Mouse (Mus musculus) activated CD4-positive, CD25-positive, alpha-beta regulatory T cell, adult 4 months (primary cell): ENCODE results near the gene Grik5. TPM values are rescaled to one million over a fixed set of nuclear protein-coding genes. Genes with fewer than 3 reads are reported as not detected.

Source experiments
- ATAC-seq: one replicate; pipeline ENCODE4 v1.8.0; 2017
- polyA plus RNA-seq, 2 experiments: library from polyadenylated mRNA; unstranded; fragments of 100-300 nt; shearing (Covaris generic); gene quantifications; one replicate each; pipeline ENCODE4 v1.2.1; 2017

Gene Grik5
- polyA plus RNA-seq, 2 experiments from 2014 or later, result 2.2 to 2.4 TPM

- no peak for ATAC-seq
Measured at GRCm38 (mm10) chr7:25030032-25030753, 42.0 kb downstream of the Grik5 start.

- no peak for ATAC-seq
Measured at GRCm38 (mm10) chr7:25026452-25026851, 45.7 kb downstream of the Grik5 start.

GRCm38 (mm10) chr7:25025855-25026439 is 46.2 kb downstream of the Grik5 start:
- no peak for ATAC-seq

GRCm38 (mm10) chr7:25011592-25011991 is 60.6 kb downstream of the Grik5 start:
- no peak for ATAC-seq

- ATAC-seq, result no peak
Measured at GRCm38 (mm10) chr7:25010090-25010913, 61.8 kb downstream of the Grik5 start.

- no peak for ATAC-seq
Measured at GRCm38 (mm10) chr7:25009099-25009700, 62.9 kb downstream of the Grik5 start.

- no peak for ATAC-seq
Measured at GRCm38 (mm10) chr7:25008635-25009034, 63.5 kb downstream of the Grik5 start.

GRCm38 (mm10) chr7:25007609-25008374 is 64.4 kb downstream of the Grik5 start:
- no peak for ATAC-seq

GRCm38 (mm10) chr7:25006586-25007364 is 65.4 kb downstream of the Grik5 start:
- no peak for ATAC-seq

GRCm38 (mm10) chr7:25006171-25006570 is 66.0 kb downstream of the Grik5 start:
- no peak for ATAC-seq

- ATAC-seq, result no peak
Measured at GRCm38 (mm10) chr7:25005421-25006065, 66.6 kb downstream of the Grik5 start, which contains the start of gene Atp1a3. Atp1a3 (minus strand) TSS chr7:25005958.

- ATAC-seq, result no peak
Measured at GRCm38 (mm10) chr7:25004806-25005205, 67.3 kb downstream of the Grik5 start.

GRCm38 (mm10) chr7:25003820-25004388 is 68.2 kb downstream of the Grik5 start:
- ATAC-seq, result no peak

GRCm38 (mm10) chr7:25003291-25003690 is 68.9 kb downstream of the Grik5 start:
- ATAC-seq, result no peak

GRCm38 (mm10) chr7:25000711-25001110 is 71.4 kb downstream of the Grik5 start:
- ATAC-seq, result peak; percentile 66

GRCm38 (mm10) chr7:25000211-25000610 is 71.9 kb downstream of the Grik5 start:
- ATAC-seq, result peak; percentile 43

GRCm38 (mm10) chr7:24993081-24993480 is 79.1 kb downstream of the Grik5 start:
- no peak for ATAC-seq

- ATAC-seq, result no peak
Measured at GRCm38 (mm10) chr7:24990478-24990877, 81.7 kb downstream of the Grik5 start.

GRCm38 (mm10) chr7:24987941-24988340 is 84.2 kb downstream of the Grik5 start:
- no peak for ATAC-seq

- no peak for ATAC-seq
Measured at GRCm38 (mm10) chr7:24985799-24986198, 86.3 kb downstream of the Grik5 start.
